Mouse (Mus musculus) ES-E14 (cell line): ENCODE results near the gene Tlk1. TPM values are rescaled to one million over a fixed set of nuclear protein-coding genes. Genes with fewer than 3 reads are reported as not detected.
A peak's percentile ranks its signal among the peaks of the same experiment; 100 is the strongest.

Experiments used
- DNase-seq: peaks from one replicate; pipeline ENCODE4 v3.0.0-alpha.2; 2013; ENCODE audit warnings: low read depth, low spot score
- H3K27ac ChIP-seq: 2 replicates; pipeline ENCODE4 v1.5.1; 2012; ENCODE audit warnings: low read depth, mild to moderate bottlenecking, low read length, moderate library complexity, mixed read lengths; ENCODE audit not compliant: poor library complexity, insufficient read depth, severe bottlenecking
- H3K36me3 ChIP-seq: 2 replicates; pipeline ENCODE4 v1.6.1; 2012; ENCODE audit warnings: mild to moderate bottlenecking, low read length, moderate library complexity, mixed read lengths; ENCODE audit not compliant: control insufficient read depth, poor library complexity, insufficient read depth, severe bottlenecking
- H3K4me1 ChIP-seq, 2 experiments: fragments of 150-350 bp in 1 of 2; sonication (generic) in 1 of 2; 2 replicates each; pipeline ENCODE4 v1.6.1; 2012; ENCODE audit warnings: low read length in 2 of 2, mild to moderate bottlenecking in 1 of 2, mixed read lengths in 1 of 2; ENCODE audit not compliant: control insufficient read depth in 2 of 2, insufficient read depth in 2 of 2, poor library complexity in 1 of 2
- H3K4me3 ChIP-seq, 2 experiments: fragments of 150-350 bp in 1 of 2; sonication (generic) in 1 of 2; 2 replicates each; pipeline ENCODE4 v1.5.1; 2012; ENCODE audit warnings: low read length in 2 of 2, low read depth in 1 of 2, mild to moderate bottlenecking in 1 of 2, mixed read lengths in 1 of 2; ENCODE audit not compliant: insufficient read depth in 1 of 2, poor library complexity in 1 of 2, severe bottlenecking in 1 of 2
- H3K9ac ChIP-seq: 2 replicates; pipeline ENCODE4 v1.6.1; 2012; ENCODE audit warnings: low read depth, mild to moderate bottlenecking, low read length, mixed read lengths; ENCODE audit not compliant: poor library complexity, insufficient read depth, severe bottlenecking
- H3K9me3 ChIP-seq: fragments of 150-350 bp; sonication (generic); 2 replicates; pipeline ENCODE4 v1.6.1; 2012; ENCODE audit warnings: low read depth, mild to moderate bottlenecking, low read length; ENCODE audit not compliant: control insufficient read depth, insufficient read depth
- CHD2 ChIP-seq: IDR thresholded peaks from 2 replicates; pipeline ENCODE4 v1.6.1; 2014; ENCODE audit warnings: mild to moderate bottlenecking, low read depth, low read length, inconsistent platforms
- HCFC1 ChIP-seq: IDR thresholded peaks from 2 replicates; pipeline ENCODE4 v1.6.1; 2012; ENCODE audit warnings: low read length, inconsistent platforms, borderline replicate concordance; ENCODE audit not compliant: insufficient read depth
- MAFK ChIP-seq: IDR thresholded peaks from 2 replicates; pipeline ENCODE4 v1.6.1; 2014; ENCODE audit warnings: mild to moderate bottlenecking, low read depth, low read length, inconsistent platforms; ENCODE audit not compliant: insufficient read depth
- ZC3H11A ChIP-seq: IDR thresholded peaks from 2 replicates; pipeline ENCODE4 v1.6.1; 2012; ENCODE audit warnings: low read depth, mild to moderate bottlenecking, inconsistent platforms, low read length, borderline replicate concordance
- ZNF384 ChIP-seq: IDR thresholded peaks from 2 replicates; pipeline ENCODE4 v1.6.1; 2012; ENCODE audit warnings: low read depth, low read length, inconsistent platforms
- in situ Hi-C, 2 experiments: fragments of 600-800 bp; cut with MboI; formaldehyde crosslinking; loops; one replicate each; pipeline ENCODE4 v1.15.1; 2025; ENCODE audit warnings: low sequenced_read_pairs in 2 of 2, inconsistent platforms in 1 of 2; ENCODE audit not compliant: unreplicated experiment in 2 of 2
- total RNA-seq: library from RNA; depleted of rRNA; stranded (reverse); fragments of 300-350 nt; gene quantifications from 2 replicates; pipeline ENCODE4 v1.2.3, GENCODE M21; 2012

Tlk1 gene
- total RNA-seq, 1 experiment: 37.2 TPM

DNA sequence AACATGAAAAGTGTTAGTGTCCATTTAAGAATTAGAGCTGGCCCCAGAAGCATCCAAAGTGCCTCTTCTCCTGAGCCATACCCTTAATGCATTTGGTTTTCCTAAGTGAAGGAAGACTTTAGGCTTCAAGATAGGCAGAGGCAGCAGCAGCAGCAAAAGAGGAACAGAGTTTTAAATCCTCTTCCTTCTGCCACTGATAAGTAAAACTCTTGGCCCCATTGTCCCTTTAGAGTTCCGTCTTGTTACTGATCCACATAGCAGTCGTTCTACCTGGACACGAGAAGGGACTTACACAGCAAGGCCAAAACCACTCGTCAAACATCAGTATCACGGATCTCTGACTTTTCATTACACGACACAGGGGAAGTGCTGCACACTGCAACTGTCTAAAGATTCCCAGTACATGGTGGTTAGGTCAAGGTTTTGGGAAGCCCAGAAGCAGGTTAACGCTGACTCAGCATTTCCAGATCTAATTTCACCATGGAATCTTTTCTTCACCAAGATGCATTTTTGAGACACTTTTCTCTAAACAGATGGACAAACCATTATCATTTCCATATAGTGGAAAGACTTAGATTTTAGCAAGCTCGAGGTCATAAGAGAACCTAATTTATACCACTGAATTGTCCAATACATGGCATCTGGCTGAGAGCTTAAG is 28.8 kb upstream of the Tlk1 start:
- Histone ChIP-seq H3K9ac (no peak overlapping the region), H3K27ac (no peak overlapping the region), H3K4me1 (peaks cover 0 to 5% of the 10 kb centered on the region in 2 experiments; a peak in 1 of 4 replicates), H3K36me3 (no peaks in the 10 kb centered on the region), H3K4me3 (no peak overlapping the region), H3K9me3 (no peaks in the 10 kb centered on the region)
- no peak for DNase-seq
- TF ChIP-seq HCFC1 (no peak), ZNF384 (no peak), ZC3H11A (no peak), MAFK (peak; percentile 99)
- in situ Hi-C loops: no loop called here

DNA sequence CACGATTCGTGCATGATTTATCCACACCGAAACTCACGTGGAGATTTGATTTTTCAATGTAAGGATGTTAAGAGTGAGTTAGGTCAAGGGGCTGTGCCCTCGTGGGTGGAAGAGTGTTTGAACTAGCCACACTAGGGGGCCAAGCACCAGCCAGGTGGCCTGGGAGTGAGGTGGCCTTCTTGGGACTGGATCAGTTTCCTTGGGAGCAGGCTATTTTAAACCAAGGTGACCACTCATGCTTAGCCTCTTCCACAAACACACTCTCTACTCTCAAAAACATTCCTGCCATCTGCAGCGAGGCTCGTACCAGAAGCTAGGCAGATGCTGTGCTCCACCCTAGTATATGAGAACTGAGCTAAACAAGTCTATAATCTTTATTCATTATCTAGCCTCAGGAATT is 27.8 kb upstream of the Tlk1 start:
- Histone ChIP-seq H3K36me3 (no peaks in the 10 kb centered on the region), H3K9me3 (no peaks in the 10 kb centered on the region), H3K9ac (no peak overlapping the region), H3K27ac (no peak overlapping the region), H3K4me3 (no peak overlapping the region), H3K4me1 (peaks cover 0 to 5% of the 10 kb centered on the region in 2 experiments; a peak in 1 of 4 replicates)
- TF ChIP-seq CHD2 (no peak), ZNF384 (no peak), ZC3H11A (no peak), MAFK (no peak), HCFC1 (no peak)
- in situ Hi-C loops: no loop called here
- no peak for DNase-seq

DNA sequence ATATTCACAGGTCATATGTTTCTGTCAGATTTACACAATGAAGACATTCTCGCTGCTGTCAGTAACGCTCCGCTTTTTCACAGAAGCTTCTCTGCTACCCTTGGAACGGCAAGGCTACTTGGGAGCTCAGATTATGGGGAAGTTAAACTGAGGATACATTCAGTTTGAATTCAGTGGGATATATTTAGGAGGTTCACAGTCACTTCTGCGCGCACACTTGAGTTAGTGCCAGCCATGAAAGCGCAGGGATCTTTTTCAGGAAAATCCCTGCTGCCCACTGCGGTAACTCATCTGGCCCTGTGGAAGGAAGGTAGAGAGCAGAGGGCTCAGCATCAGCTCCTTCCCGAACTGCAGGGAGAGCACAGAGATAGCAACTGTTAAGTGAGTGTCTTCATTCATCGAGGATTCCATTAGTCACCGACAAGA is 27.3 kb upstream of the Tlk1 start:
- in situ Hi-C loops: no loop called here
- TF ChIP-seq CHD2: no peak
- no peak for TF ChIP-seq MAFK
- TF ChIP-seq HCFC1: no peak
- no peak for TF ChIP-seq ZNF384
- no peak for TF ChIP-seq ZC3H11A
- Histone ChIP-seq H3K9me3 (no peaks in the 10 kb centered on the region), H3K4me3 (no peak overlapping the region), H3K9ac (no peak overlapping the region), H3K36me3 (no peaks in the 10 kb centered on the region), H3K27ac (no peak overlapping the region), H3K4me1 (peaks cover 0 to 5% of the 10 kb centered on the region in 2 experiments; a peak in 1 of 4 replicates)
- DNase-seq: no peak

DNA sequence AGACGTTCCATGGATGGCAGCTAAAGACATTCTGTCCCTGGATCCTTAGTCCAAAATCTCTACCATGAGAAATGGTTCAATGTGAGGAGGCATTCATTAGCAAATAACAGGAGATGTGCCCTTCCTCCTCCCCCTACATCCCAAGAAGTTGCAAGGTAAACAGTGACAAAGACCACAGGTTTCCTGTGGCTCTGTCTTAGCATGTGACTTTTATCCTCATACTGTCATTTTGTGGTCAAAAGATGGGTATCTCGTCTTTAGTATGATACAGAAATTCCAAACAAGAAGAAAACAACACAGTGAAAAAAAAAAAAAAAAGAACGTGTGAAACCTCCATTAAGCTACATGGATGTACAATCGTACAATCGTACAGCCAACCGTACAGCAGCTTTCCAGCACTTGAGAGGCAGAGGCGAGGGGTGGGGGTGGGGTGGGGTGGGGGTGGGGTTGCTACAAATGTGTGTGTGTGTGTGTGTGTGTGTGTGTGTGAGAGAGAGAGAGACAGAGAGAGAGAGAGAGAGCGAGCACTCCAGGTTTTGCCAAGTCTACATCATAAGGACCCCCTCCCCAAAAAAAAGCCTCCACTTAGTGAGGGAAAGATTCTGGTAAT is 26.8 kb upstream of the Tlk1 start:
- peaks cover 0 to 5% of the 10 kb centered on the region in 2 experiments; a peak in 1 of 4 replicates for H3K4me1 ChIP-seq
- no peak overlapping the region for H3K9ac ChIP-seq
- H3K36me3 ChIP-seq: no peaks in the 10 kb centered on the region
- DNase-seq: no peak
- in situ Hi-C loops: no loop called here
- no peak overlapping the region for H3K27ac ChIP-seq
- TF ChIP-seq HCFC1 (no peak), ZC3H11A (no peak), MAFK (no peak), ZNF384 (no peak), CHD2 (no peak)
- H3K4me3 ChIP-seq: no peak overlapping the region
- H3K9me3 ChIP-seq: no peaks in the 10 kb centered on the region

DNA sequence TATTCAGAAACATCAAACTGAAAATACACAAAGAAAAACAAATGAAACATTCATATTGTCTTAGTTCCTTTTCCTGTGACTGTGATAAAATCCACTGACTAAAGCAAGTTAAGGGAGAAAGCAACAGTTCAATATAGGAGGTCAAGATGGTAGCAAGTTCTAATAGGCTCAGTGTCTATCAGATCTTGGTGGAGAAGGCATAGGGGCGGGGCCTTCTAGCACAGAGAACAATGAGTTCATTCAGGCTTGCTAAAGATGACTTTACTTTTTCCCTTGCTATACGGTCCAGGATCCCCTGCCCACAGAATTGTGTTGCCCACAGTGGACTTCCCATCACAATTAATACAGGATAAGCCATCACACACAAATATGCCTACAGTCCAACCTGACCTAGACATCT is 20.3 kb upstream of the Tlk1 start:
- TF ChIP-seq ZNF384 (no peak), HCFC1 (no peak), ZC3H11A (no peak), CHD2 (no peak), MAFK (no peak)
- in situ Hi-C loops: no loop called here
- Histone ChIP-seq H3K27ac (no peak overlapping the region), H3K36me3 (no peaks in the 10 kb centered on the region), H3K9ac (no peak overlapping the region), H3K4me3 (no peak overlapping the region), H3K9me3 (no peaks in the 10 kb centered on the region), H3K4me1 (no peaks in the 10 kb centered on the region)
- DNase-seq: no peak
